Mouse (Mus musculus) kidney, embryonic 14.5 days (tissue): ENCODE data around the gene Tmsb15b1. TPM values are rescaled to one million over a fixed set of nuclear protein-coding genes. Genes with fewer than 3 reads are reported as not detected.

ENCODE experiments used
- ATAC-seq: fragments of 200-750 bp; cut with Nextera tagmentation; 2 replicates; pipeline ENCODE4 v1.8.0; 2017; ENCODE audit warnings: moderate number of reproducible peaks, mild to moderate bottlenecking, moderate TSS enrichment, moderate library complexity; ENCODE audit not compliant: low FRiP score, low TSS enrichment
- H3K27ac ChIP-seq: fragments of 300-500 bp; sonication (generic); 2 replicates; pipeline ENCODE4 v1.5.1; 2014; ENCODE audit warnings: low read depth, mild to moderate bottlenecking, low read length, moderate library complexity, mixed read lengths
- H3K27me3 ChIP-seq: fragments of 300-500 bp; sonication (generic); 2 replicates; pipeline ENCODE4 v1.6.1; 2014; ENCODE audit warnings: mild to moderate bottlenecking, low read length; ENCODE audit not compliant: control insufficient read depth, insufficient read depth
- H3K36me3 ChIP-seq: fragments of 300-500 bp; sonication (generic); 2 replicates; pipeline ENCODE4 v1.6.1; 2014; ENCODE audit warnings: low read length, mixed read lengths; ENCODE audit not compliant: control insufficient read depth, insufficient read depth
- H3K4me1 ChIP-seq: fragments of 300-500 bp; sonication (generic); 2 replicates; pipeline ENCODE4 v1.6.1; 2014; ENCODE audit warnings: low read length, mixed read lengths; ENCODE audit not compliant: control insufficient read depth, insufficient read depth
- H3K4me2 ChIP-seq: fragments of 300-500 bp; sonication (generic); replicated peaks from 2 replicates; pipeline ENCODE4 v1.6.1; 2014; ENCODE audit warnings: low read depth, mild to moderate bottlenecking, low read length
- H3K4me3 ChIP-seq: fragments of 300-500 bp; sonication (generic); 2 replicates; pipeline ENCODE4 v1.5.1; 2014; ENCODE audit warnings: mild to moderate bottlenecking, low read length
- H3K9ac ChIP-seq: fragments of 300-500 bp; sonication (generic); 2 replicates; pipeline ENCODE4 v1.6.1; 2014; ENCODE audit warnings: low read depth, mild to moderate bottlenecking, low read length, moderate library complexity
- H3K9me3 ChIP-seq: fragments of 300-500 bp; sonication (generic); 2 replicates; pipeline ENCODE4 v1.6.1; 2016; ENCODE audit warnings: low read length; ENCODE audit not compliant: control insufficient read depth
- WGBS: fragments of 180-500 bp; shearing (Covaris S2); extraction: QIAGEN DNeasy Blood & Tissue Kit; methylation state at CpG from one replicate; pipeline ENCODE4 v1.1.7; 2014; 5-methylcytosine and 5-hydroxymethylcytosine counted together
- polyA plus RNA-seq: library from polyadenylated mRNA; unstranded; fragments of >200 nt; fragmentation: Nextera tagmentation; extraction: Ambion mirVana; gene quantifications from 2 replicates; pipeline ENCODE4 v1.2.1, GENCODE M21; 2014

Gene Tmsb15b1
- 24.1 and 40.1 TPM in 2 replicates for polyA plus RNA-seq

GRCm38 (mm10) chrX:136976424-136977084 is at the start of gene Tmsb15b1, which contains the start of gene Tmsb15l:
Gene Tmsb15b1 (minus strand): TSS chrX:136976874.
Gene Tmsb15l (minus strand): TSS chrX:136976869.
- H3K36me3 ChIP-seq, result no peaks in the 10 kb centered on the region
- H3K9me3 ChIP-seq, result no peaks in the 10 kb centered on the region
- H3K4me3 ChIP-seq, result peak within 1 kb of the TSS; percentile 37
- peak; percentile 100 for ATAC-seq
- 41% methylated on average over 15 of the region's 15 CpGs for WGBS
- H3K27me3 ChIP-seq, result no peaks in the 10 kb centered on the region
- H3K27ac ChIP-seq, result no peak within 1 kb of the TSS
- H3K9ac ChIP-seq, result peak within 1 kb of the TSS; percentile 42; the same call in 1 of the 2 replicates
- peak within 1 kb of the TSS; percentile 47 for H3K4me2 ChIP-seq
- H3K4me1 ChIP-seq, result no peaks in the 10 kb centered on the region

GRCm38 (mm10) chrX:137019310-137019709 is 42.6 kb upstream of the Tmsb15b1 start:
- no peak overlapping the region for H3K9ac ChIP-seq
- ATAC-seq, result no peak
- H3K4me2 ChIP-seq, result no peak overlapping the region
- H3K27ac ChIP-seq, result no peak overlapping the region
- H3K4me3 ChIP-seq, result no peak overlapping the region
- no peaks in the 10 kb centered on the region for H3K4me1 ChIP-seq
- 19% methylated on average over 1 of the region's 1 CpGs for WGBS
- H3K36me3 ChIP-seq, result no peaks in the 10 kb centered on the region
- H3K9me3 ChIP-seq, result no peaks in the 10 kb centered on the region
- H3K27me3 ChIP-seq, result no peaks in the 10 kb centered on the region

- Histone ChIP-seq H3K27me3 (no peaks in the 10 kb centered on the region), H3K4me3 (no peak overlapping the region), H3K4me1 (no peaks in the 10 kb centered on the region), H3K36me3 (no peaks in the 10 kb centered on the region), H3K4me2 (no peak overlapping the region), H3K27ac (no peak overlapping the region), H3K9me3 (no peaks in the 10 kb centered on the region), H3K9ac (no peak overlapping the region)
- ATAC-seq, result no peak
- 77% methylated on average over 1 of the region's 1 CpGs for WGBS
Observed at GRCm38 (mm10) chrX:137017668-137018067, 41.0 kb upstream of the Tmsb15b1 start.

GRCm38 (mm10) chrX:137015099-137015709 is 38.5 kb upstream of the Tmsb15b1 start:
- Histone ChIP-seq H3K4me2 (no peak overlapping the region), H3K9ac (no peak overlapping the region), H3K4me1 (no peaks in the 10 kb centered on the region), H3K27me3 (no peaks in the 10 kb centered on the region), H3K9me3 (no peaks in the 10 kb centered on the region), H3K36me3 (no peaks in the 10 kb centered on the region), H3K4me3 (no peak overlapping the region), H3K27ac (no peak overlapping the region)
- ATAC-seq, result no peak; the same call in 1 of the 2 replicates
- 60% methylated on average over 6 of the region's 6 CpGs for WGBS

- H3K4me1 ChIP-seq, result no peaks in the 10 kb centered on the region
- no peak overlapping the region for H3K4me2 ChIP-seq
- no peaks in the 10 kb centered on the region for H3K9me3 ChIP-seq
- H3K36me3 ChIP-seq, result no peaks in the 10 kb centered on the region
- no peak for ATAC-seq
- H3K27me3 ChIP-seq, result no peaks in the 10 kb centered on the region
- H3K27ac ChIP-seq, result no peak overlapping the region
- WGBS, result 76% methylated on average over 2 of the region's 2 CpGs
- no peak overlapping the region for H3K4me3 ChIP-seq
- no peak overlapping the region for H3K9ac ChIP-seq
Observed at GRCm38 (mm10) chrX:136996256-136996655, 19.6 kb upstream of the Tmsb15b1 start.

- 36% methylated on average over 14 of the region's 14 CpGs for WGBS
- no peak overlapping the region for H3K9ac ChIP-seq
Observed at GRCm38 (mm10) chrX:136993641-136994040, 17.0 kb upstream of the Tmsb15b1 start.

GRCm38 (mm10) chrX:136992978-136993547 is 16.4 kb upstream of the Tmsb15b1 start, which contains the start of gene Zcchc18:
Gene Zcchc18 (plus strand): TSS chrX:136993155.
- Histone ChIP-seq H3K4me3 (peak within 1 kb of the TSS; percentile 36), H3K9ac (peak within 1 kb of the TSS; percentile 34; the same call in 1 of the 2 replicates), H3K4me1 (no peaks in the 10 kb centered on the region), H3K27me3 (no peaks in the 10 kb centered on the region), H3K4me2 (peak within 1 kb of the TSS; percentile 55), H3K36me3 (no peaks in the 10 kb centered on the region), H3K27ac (no peak within 1 kb of the TSS), H3K9me3 (no peaks in the 10 kb centered on the region)
- WGBS, result 25% methylated on average over 26 of the region's 26 CpGs
- peak; percentile 98 for ATAC-seq

More at GRCm38 (mm10) chrX:136993641-136994040, 17.0 kb upstream of the Tmsb15b1 start:
- Histone ChIP-seq H3K27ac (no peak overlapping the region), H3K4me3 (peak overlapping the region; percentile 36), H3K27me3 (no peaks in the 10 kb centered on the region), H3K4me2 (peak overlapping the region; percentile 55), H3K9me3 (no peaks in the 10 kb centered on the region), H3K36me3 (no peaks in the 10 kb centered on the region), H3K4me1 (no peaks in the 10 kb centered on the region)
- ATAC-seq, result 0 out of 2 replicates have a peak, but pooled peaks have one; percentile 7

- 31% methylated on average over 19 of the region's 19 CpGs for WGBS
Observed at GRCm38 (mm10) chrX:136992191-136992965, 15.7 kb upstream of the Tmsb15b1 start.

More at GRCm38 (mm10) chrX:136992191-136992965, 15.7 kb upstream of the Tmsb15b1 start:
- H3K4me2 ChIP-seq, result peak overlapping the region; percentile 55
- H3K9me3 ChIP-seq, result no peaks in the 10 kb centered on the region
- no peaks in the 10 kb centered on the region for H3K27me3 ChIP-seq
- H3K27ac ChIP-seq, result no peak overlapping the region
- ATAC-seq, result peak; percentile 60
- H3K9ac ChIP-seq, result 0 out of 2 replicates have a peak overlapping the region, but pooled peaks have one; percentile 34
- H3K4me3 ChIP-seq, result peak overlapping the region; percentile 36
- H3K36me3 ChIP-seq, result no peaks in the 10 kb centered on the region
- H3K4me1 ChIP-seq, result no peaks in the 10 kb centered on the region
